Mouse (Mus musculus) heart, adult 9 months (tissue): ENCODE data around the gene H1f0.
A peak's percentile ranks its signal among the peaks of the same experiment; 100 is the strongest.

Source experiments
- DNase-seq, 2 experiments: peaks; one replicate each; pipeline ENCODE4 v3.0.0; 2022; ENCODE audit warnings: low spot score in 2 of 2

The H1f0 gene

DNA sequence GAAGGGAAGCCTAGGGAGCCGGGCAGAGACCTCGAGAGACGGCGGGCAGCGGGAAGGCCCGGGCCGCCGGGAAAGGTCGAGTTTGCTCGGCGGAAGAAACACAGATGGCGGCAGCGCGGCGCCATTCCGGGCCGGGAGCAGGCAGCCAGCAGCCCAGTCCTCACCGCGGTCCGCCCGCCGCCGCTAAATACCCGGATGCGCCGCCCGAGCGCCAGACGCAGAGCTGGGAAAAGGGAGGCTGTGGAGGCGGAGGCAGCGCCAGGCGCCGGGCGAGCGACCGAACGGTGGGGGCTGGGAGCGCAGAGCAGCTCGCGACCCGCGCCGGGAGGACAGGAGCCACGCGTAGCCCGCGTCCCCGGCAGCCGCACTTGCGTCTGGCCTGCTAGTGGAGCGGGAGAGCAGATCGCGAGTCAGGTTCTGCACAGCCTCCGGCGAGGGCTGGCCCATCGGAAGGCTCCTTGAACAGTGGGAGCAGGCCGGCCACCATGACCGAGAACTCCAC is at the start of gene H1f0:
Gene H1f0 (plus strand): TSS at position 214 of the 502 bp plus-strand sequence.
- peak; percentile 92 to 93 for DNase-seq

DNA sequence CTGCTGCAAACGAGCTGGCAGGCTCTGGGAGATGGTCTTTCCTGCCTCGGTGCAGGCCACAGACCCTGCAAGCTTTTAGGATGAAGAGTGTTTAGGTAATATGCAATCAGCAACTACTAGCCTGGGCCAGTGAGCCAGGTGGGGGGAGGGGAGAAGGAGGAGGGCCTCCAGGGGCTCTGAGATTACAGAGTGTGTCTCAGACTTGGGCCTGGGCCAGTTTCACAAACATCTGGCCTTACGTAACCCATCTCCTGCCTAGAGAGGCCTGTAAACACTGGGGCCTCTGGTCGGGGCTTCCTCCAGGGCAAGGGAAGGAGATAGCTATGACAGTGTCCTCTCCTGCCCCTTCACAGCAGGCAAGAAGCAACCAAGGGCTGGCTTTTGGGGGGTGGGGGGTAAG is 49.4 kb upstream of the H1f0 start:
- peak; percentile 90 to 93 for DNase-seq

DNA sequence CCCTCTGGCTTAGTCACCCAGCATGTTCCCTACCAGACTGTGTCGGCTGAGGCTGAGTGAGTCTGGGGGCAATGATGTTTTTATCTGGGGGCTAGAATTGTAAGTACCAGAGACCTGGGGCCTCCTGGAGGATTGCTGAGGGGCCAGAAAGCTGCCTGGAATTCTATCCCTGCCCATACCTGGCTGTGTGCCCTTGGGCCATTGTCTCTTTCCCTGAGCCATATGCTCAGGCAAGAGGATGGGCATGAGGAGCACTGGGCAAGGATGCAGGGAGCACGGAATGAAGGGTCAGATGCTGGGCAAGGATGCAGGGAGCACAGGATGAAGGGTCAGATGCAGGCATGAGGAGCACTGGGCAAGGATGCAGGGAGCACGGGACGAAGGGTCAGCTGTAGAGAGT is 48.2 kb upstream of the H1f0 start:
- no peak for DNase-seq

DNA sequence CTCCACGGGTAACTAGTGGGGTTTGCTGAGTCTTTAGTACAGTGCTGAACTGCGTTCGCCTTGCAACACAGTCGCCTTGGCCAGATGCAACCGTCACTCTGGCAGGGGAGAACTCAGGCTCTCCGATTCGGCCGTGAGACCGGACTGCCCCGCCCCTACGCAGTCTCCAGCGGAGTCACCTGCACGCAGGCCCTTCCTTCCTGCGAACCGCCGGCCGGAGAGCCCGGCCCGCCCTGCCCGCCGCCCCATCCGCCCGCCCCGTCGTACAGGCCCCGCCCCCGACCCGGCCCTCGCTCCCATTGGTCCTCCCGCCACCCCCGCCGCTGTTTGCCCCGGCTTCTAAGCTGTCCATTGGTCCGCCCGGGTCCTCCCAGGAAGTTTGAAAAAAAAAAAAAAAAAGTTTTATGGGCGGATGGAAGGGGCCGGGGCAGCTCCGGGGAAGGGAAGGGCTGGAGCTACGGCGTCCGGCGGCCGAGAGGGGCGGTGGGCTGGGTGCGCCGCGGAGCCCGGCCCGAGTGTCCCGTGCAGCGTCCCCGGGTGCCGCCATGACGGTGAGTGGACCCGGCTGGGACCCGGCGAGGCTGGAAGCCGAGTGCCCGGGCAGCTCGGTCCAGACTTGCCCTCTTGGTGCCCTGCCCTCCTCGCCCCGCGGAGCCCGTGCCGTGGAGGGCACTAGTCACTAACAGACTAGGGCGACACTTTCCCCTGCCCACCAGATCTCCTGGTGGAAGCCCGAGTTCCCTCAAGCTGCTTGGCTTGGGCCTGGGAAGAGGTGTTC is 45.4 kb upstream of the H1f0 start:
- DNase-seq, result peak; percentile 87 to 90

DNA sequence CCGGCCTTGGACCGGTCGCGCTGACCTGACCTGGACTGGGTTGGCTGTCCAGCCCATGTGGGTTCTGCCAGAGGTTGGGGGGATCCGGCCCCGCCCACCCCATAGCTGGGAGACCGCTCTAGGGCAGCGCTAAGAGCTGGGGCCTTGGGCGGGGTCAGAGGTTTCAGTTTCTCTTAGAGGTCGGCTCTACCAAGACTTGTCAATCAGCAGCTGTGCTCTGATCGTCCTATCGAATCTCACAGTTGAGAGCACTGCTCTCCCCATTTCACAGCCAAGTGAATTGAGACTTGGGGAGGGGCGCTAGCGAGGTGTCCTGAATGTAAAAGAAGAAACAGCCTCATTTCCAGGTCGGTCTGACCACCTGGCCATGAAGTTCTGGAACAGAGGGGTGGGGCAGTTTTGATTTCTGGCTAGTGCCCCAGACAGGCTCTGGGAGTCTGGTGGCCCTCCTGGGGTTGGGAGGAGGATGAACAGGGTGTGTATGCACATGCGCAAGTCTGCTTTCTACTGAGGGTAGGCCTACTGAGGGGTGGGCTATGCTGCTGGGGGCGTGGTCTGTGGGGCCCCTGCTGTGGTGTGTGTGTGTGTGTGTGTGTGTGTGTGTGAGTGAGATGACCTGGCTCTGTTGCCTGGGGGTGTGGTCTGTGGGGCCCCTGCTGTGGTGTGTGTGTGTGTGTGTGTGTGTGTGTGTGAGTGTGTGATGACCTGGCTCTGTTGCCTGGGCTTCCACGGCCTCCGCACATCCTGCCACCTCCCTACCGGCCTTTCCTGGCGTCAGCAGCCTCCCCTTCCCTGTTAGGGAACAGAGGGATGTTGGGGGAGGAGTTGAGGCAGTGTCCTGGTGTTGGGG is 44.6 kb upstream of the H1f0 start:
- DNase-seq, result peak; percentile 71 to 75

DNA sequence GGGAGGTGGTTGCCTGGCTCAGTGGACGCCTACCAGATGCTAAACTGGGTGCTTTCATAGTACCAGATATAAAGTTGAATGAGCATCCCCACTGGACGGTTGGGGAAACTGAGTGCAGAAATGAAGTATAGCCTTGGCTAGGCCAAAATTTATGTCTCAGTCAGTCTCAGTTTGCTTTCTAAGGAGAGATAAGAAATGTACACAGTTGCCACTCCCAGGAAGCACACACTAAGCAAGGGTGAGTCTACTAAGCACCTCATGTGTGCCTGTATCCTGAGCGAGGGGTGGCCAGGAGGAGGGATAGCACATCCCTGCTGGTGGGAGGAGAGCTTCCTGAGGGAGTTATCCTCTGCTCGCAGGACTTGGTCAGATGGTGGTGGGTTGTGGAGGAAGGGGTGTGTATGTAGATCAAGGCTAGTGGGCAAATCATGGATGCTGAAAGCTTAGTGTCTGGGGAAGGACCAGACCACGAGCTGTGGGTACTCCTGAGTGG is 43.9 kb upstream of the H1f0 start:
- DNase-seq, result no peak

DNA sequence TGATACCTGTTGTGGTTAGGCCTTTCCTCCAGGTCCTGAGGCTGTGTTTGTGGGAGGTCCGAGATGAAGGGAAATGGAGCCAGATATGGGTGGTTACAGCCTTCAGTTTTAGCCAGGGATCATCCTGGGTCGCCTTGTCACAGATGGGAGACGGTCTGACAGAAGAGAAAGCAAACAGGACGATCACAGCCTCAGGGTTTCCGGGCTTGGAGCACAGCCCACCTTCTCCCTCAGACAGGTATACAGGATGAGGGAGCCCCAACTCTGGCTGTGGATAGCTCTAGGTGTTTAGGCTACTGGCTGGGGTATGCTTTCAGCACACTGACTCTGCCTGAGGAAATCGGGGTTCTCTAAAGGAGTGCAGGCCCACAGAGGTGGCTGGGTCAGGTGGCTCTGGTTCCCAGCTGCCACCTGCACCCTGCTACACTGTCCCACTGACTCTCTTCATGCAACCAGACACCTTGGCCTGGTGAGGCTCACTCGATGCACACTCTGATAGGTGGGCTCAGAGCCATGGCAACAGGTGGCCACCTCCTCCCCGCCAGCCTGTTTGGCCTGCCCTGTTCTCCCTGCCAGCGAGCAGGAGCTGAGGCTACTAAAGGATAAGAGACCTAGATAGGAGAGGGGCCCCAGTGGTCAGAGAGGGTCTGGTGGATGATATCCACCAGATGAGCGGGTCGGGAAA is 41.6 kb upstream of the H1f0 start:
- no peak for DNase-seq

DNA sequence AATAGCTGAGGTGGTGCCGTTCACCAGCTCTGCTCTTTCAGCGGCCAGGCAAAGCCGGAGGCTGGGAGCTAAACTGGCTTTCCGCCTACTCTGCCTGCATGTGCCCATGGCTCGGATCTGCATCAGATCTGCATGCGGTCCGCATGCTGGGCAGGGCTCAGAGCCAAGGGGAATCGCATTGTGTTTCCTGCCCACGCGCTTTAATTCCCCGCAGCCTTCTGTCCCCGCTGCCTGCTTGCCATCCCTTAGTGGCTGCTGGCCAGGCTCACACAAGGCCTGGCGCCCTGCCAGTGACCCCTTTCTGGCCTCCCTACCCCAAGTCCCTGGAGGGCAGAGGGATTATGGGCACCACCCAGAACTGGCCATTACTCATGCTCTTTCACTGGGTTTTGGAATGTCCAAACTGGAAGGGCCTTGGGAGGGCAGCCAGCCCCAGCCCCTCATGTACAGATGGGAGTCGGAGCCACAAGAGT is 39.7 kb upstream of the H1f0 start:
- DNase-seq, result peak in 1 of 2 experiments; percentile 58

DNA sequence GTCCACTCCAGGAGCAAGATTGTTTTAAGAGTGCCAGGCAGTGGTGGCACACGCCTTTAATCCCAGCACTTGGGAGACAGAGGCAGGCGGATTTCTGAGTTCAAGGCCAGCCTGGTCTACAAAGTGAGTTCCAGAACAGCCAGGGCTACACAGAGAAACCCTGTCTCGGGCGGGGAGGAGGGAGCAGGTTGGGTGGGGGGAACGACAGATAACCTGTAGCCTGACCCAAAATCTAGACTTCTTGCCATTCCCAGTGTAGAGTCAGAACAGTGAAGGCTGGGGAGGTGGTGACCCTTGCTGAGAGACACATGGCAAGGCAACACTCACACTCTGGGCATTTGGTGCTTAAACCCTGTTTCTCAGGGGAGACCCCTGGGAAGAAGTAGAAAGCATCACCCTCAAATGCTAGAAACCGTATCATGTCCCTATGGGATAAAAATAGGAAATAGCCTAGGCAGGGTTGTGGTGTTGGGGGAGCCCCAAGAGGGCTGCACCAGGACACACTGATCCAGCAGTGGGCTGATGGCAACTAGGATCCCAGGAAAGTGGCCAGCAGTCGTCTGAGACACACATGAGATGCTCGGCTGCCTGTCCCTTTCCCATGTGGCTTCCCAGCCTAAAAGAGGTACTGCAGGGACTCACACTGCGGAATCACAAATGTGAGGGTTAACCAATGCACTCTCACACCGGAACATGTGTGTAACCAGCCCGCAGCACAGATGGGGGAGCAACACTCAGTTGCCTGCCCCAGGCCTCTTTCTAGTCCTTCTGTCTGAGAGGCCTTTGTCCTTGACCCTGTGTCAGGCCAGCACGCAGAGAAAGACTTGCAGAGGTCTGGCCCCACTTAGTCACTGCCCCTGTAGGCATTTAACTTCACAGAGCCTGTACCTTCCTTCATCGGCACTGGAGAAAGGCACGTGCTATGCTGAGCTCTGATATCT is 38.8 kb upstream of the H1f0 start:
- DNase-seq, result no peak

DNA sequence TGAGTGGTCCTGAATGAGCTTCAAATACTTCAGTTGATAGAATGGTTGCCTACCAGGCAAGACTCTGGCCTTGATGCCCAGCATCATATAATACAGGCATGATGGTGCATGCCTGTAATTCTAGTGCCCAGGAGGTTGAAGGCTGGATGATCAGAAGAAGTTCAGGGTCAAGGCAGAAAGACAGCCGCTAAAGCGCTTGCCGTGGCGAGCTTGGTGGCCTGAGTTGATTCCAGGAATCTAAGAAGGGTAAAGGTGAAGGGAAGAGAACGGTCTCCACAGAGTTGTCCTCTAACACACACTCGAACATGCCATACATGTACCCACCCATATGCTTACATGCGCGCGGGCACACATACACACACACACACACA is 38.2 kb upstream of the H1f0 start:
- DNase-seq, result no peak

DNA sequence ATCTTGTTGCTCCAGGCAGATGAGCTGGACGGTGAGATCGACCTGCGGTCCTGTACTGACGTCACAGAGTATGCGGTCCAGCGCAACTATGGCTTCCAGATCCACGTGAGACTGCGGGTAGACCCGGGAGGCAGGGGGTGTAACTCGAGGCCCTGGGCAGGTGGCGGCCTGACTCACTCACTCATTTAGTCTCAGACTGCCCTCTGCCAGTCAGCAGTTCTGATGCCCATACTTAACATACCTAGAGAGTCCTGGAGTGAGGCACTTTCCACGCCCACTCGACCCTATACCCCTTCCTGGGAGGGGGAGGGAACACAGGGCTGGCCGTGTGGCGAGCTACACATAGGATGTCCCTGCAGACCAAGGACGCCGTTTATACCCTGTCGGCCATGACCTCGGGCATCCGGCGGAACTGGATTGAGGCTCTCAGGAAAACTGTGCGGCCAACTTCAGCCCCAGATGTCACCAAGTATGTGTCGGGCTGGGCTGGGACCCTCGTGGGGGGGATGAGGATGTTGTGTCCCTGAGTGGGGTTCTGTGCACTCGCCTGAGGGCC is 37.2 kb upstream of the H1f0 start:
- DNase-seq, result no peak

DNA sequence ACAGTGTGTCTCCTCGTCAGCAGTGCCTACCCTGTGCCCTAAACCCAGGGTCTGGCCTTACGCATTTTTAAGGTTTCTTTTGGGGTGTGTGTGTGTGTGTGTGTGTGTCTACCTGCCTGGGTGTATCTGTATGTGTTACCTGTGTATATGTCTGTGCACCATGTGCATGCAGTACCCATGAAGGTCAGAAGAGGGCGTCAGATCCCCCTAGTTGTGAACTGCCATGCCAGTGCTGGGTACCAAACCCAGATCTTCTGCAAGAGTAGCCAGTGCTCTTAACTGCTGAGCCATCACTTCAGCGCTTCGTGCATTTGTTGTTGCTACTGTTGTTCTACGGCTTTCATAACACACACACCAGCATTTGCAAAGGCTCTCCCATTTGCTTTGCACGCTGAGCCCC is 36.0 kb upstream of the H1f0 start:
- DNase-seq, result no peak

DNA sequence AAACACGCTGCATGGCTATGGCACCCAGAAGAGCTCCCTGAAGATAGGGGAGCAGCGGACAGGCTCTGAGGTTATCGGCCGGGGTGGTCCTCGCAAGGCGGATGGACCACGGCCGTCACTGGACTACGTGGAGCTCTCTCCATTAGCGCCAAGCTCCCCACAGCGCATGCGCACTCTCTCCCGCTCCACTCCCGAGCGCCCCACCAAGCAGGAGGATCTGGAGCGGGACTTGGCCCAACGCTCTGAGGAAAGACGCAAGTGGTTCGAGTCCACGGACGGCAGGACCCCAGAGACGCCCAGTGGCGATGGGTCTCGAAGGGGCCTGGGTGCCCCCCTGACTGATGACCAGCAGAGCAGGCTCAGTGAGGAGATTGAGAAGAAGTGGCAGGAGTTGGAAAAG is 35.3 kb upstream of the H1f0 start:
- no peak for DNase-seq

DNA sequence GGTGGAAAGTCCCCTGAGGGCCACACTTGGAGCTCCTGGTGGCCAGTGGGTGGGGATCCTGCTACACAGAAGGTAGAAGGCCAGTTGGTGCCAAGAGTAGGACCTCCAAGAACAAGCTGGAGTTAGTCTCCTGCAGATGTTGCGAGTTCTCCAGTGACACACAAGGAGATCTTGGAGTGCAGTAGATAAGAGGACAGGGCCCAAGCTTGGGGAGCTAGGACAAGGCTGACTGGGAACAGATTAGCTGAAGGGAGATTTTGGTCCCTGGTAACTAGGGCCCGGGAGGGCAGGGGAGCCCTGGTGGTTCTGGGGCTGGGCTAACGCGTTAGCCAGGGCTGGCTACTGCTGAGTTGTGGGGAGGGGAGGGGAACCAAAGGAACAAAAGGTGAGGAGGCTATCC is 32.3 kb upstream of the H1f0 start:
- DNase-seq, result no peak

DNA sequence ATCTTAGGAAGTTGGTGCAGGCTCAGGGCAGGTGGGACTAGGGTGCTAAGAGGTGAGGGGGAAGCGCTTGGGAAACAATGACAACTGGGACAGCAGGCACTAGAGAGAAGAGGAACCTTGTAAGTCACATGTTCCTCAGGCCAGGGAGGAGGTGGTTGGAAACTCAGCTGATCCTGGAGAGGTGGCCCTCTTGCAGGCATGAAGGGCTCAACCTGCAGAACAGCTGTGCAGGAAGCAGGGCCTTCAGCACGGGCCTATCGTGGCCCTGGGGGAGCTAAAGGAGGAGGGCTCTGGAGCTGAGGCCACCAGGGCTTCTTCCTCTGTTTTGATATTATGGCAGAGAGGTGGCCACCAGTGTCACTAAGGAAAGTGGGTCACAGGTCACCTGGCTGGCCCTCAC is 31.6 kb upstream of the H1f0 start:
- DNase-seq, result no peak

DNA sequence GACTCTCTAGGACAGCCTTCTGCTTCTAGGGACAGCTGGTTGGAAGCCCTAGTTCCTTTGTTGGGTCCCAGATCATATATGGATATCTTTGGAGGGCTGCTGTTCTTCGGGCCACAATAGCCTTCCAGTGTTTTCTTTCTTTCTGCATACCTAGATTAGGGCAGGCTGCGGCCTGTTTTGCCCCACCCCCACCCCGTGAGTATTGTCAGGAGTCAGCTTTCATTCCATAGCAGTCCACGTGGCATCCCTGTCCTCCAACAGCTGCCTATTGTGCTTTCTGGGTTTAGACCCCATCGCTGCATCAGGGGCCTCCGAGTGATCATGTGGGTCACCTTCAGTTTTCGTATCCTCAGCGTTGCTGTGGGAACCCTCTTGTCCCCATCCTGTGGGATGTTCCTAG is 29.9 kb upstream of the H1f0 start:
- DNase-seq, result no peak

DNA sequence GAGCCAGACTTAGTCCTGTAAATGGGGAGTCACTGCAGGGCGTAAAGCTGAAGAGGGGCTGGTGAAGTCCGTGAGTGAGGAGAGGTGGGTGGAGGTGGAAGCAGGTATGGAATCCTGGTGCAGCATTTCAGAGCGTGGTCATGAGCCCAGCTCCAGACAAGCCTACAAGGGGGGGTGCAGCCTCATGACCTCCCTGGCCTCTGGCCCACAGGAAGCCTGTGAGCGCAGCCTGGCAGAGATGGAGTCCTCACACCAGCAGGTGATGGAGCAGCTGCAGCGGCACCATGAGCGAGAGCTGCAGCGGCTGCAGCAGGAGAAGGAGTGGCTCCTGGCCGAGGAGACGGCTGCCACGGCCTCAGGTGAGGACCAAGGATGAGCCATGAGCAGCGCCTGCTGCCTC is 28.7 kb upstream of the H1f0 start:
- no peak for DNase-seq

DNA sequence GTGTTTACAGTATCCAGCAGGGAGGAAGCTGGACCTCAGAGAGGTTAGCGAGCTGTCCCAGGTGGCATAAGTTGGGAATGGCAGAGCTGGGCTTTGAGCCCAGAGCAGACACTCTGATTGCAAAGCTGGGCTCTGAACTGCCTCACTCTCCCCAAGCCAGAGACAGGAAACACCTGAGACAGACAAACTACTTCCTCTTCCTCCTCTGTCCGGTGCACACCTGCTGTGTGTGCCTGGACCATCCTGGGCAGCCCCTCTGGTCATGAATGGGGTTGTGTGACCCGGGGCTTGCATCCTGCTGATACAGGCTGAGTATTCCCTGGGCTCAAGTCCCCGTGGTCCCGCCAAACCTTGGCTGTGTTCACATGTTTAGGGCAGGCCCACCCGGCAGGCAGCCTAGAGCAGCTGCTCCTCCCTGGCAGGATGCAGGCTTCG is 27.9 kb upstream of the H1f0 start:
- no peak for DNase-seq

DNA sequence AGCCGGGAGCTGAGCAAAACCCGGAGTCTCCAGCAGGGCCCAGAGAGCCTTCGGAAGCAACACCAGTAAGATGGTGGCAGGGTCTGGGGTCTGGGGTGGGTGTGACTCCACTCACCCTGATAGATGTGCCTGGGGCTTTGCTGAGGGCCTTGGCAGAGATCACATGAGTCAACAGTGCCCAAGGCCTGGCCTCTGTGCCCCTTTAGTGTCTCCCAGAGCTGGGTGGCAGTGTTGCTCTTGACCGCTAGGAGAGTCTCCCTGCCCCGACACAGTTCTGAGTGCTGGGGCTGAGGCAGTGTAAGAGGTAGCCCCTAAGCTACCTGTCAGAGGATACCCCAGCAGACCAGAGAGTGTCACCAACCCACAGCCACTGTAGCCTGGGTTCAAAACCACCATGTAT is 26.7 kb upstream of the H1f0 start:
- DNase-seq, result no peak

DNA sequence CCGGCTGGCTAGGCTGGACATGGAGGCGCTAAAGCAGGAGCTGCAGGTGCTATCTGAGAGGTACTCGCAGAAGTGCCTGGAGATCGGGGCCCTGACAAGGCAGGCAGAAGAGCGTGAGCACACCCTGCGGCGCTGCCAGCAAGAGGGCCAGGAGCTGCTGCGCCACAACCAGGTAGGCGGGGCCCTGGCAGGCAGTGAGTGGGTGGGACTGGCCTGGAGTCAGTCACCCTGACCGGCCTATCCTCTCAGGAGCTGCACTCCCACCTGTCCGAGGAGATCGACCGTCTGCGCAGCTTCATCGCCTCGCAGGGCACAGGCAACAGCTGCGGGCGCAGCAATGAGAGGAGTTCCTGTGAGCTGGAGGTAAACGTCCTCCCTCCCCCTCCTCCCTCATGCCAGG is 26.2 kb upstream of the H1f0 start:
- DNase-seq, result no peak

DNA sequence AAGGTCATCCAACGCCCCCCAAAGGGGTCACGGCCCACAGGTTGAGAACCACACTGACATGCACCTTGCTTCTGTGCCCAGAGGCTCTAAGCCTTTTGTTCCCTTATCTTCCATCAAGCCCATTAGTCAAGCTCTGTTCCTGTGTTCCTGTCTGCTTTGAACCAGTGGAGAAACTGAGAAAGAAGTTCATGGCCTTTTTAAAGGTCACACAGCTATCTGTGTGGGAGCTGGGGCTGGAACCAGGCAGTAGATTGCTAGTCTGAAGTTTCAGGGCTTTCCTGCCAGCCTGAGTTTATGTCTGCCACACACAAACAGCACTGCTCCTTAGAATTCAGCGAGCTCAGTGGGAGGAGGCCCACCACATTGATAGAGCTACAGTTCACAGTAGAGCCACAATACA is 25.2 kb upstream of the H1f0 start:
- DNase-seq, result no peak
